Mouse (Mus musculus): ENCODE data around the gene 4933417A18Rik.
"Not testable (repeated sequence)": the region's sequence is repeated elsewhere in the genome, so short reads cannot be mapped to it uniquely, and the experiment has no call there.

Gene 4933417A18Rik

DNA sequence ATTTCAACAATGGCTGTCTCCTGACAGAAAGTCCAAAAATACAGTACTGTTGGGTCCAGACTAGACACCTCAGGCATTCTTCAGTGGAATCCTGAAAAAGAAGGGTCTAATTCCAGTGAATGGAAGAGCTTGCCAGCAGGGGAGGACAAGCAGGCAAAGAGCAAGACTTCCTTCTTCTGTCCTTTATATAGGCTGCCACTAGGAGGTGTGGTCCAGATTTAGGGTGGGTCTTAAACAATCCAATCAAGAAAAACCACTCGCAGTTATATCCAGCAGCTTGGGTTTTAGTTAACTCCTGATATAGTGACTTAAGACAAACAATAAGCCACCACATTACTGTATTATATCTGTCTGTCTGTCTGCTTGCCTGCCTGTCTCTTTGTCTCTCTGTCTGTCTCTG is 49.6 kb downstream of the 4933417A18Rik start:
- no peak for DNase-seq (ENCODE audit: low spot score)

DNA sequence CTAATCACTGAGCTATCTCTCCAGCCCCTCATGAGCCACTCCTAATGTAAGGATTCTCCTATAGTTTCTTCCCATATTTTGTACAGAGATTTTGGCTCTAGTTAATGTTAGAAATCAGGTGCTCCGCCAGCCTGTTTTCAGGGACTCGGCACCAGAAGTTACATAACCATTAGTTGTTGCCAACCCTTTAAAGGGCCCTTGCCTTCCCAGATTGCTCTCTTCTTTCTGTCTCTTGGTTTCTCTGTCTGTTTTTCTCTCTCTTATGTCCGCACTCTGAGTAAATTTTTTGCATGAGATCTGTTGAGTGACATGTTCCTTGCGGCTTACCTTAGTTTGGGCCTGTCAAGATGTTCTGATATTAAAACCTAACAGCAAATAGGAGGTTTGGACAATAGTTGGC is 51.9 kb downstream of the 4933417A18Rik start:
- DNase-seq (ENCODE audit: low spot score): no peak

DNA sequence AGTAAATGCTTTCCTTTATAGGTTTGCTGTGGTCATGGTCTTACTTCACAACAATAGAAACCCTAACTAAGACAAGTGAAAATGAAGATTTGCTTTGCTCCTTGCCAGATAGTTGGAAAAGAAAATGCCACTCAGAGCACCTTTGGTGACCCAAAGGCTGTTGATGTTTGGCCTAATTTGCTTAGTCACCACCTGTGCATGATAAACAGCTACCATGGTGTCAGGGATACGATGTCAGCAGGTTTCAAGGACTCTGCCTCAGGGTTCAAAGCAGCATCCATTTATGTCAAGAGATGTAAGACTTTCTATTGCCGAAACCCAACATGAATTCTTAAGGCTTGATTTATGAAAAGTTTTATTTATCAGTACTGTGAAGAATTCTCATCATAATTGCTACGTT is 53.2 kb downstream of the 4933417A18Rik start:
- DNase-seq (ENCODE audit: low spot score): no peak

DNA sequence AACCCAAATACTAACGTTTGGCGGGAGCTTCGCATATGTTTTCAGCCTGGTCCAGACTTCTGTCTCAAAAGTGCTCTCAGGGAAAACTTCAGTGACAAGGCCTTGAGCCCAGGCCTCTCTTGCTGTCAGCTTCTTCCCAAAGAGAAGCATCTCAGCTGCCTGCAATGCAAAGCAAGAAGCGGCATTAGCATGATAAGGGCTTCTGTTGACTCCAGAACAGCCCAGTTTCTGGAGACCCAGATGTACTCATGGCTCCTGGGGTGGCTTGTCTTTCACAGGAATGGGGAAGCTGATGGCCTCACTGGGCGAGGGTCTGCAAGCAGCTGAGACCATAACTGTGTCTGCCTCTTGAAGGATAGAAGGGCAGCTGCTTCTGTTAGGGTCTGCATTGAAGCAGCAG is 54.4 kb downstream of the 4933417A18Rik start:
- not testable (repeated sequence) for DNase-seq (ENCODE audit: low spot score)

DNA sequence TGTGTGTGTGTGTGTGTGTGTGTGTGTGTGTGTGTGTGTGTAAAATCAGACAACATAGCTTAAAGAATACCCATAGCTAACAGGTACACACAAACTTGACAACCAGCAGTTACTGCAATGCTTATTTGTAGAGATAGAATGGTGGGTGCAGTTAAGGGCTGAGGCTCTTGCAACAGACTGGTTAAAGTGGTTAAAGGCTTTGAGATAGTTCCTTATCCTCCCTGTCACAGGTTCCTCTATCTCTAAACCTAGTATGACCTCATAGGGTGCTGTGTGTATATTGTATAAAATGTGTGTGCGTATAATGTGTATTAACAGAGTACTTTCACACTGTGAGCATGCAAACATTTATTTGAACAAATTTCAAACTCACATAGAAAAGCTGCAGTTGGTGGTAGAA is 59.3 kb downstream of the 4933417A18Rik start:
- not testable (repeated sequence) for DNase-seq (ENCODE audit: low spot score)

DNA sequence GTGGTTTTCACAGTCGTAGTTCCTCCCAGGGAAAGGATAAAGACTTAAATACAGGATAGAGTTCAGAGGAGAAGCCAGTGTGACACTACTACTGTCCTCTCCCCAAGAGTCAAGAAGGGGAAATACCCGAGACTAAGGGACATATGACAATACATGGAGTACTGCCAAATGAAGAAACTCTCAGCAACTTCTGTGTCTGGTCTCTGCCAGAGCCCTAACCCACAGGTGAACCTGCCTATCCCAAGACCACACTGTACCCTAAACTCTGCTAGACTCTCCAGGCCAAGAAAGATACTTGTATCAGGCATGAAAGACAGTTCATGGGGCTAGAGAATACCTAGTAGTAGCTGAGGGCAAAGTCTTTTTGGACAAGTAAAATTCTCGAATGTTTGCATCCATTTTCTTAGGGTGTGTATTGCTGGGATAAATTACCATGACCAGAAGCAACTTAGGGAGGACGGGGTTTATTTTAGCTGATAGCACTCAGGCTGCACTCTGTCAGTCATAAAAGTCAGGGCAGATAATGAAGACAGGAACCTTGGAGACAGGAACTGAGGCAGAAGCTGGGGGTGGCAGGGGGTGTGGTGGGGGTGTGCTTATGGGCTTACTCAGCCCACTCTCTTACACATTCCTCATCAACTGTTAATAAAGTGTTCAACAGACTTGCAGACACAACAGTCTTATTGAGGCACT is 67.5 kb downstream of the 4933417A18Rik start:
- DNase-seq (ENCODE audit: low spot score): no peak

DNA sequence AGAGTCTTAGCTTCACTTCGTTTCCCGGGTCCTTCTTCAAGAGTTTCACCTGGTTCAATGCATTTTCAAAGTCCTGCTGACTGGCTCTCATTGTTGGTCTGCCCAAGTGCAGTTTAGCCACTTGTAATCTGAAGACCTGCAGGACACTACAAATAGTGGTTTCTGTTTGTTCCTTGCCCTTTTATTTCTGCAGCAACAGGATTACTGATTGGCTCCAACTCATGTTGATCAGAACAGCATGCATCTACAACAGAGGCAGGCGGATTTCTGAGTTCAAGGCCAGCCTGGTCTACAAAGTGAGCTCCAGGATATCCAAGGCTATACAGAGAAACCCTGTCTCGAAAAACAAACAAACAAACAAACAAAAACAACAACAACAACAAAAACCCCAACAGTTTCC is 68.9 kb downstream of the 4933417A18Rik start:
- DNase-seq (ENCODE audit: low spot score): no peak

DNA sequence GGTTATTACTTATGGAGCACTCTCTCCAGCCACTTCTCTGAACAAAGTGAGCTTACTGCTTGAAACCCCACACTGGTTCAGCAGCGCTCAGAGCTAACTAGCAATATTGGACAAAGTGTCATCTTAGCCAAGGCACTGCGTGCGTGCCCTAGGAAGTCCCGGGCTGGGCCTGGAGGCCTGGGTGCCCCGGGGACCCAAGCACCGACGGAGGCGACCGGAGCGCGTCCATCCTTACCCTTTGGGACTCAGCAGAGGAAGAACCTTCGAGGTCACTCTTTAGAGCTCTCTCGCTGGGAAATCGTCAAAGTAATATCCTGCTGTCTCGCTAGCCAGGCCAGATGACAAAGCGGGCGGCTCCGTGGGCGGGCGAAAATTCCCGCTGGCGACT is 69.4 kb downstream of the 4933417A18Rik start:
- no peak for DNase-seq (ENCODE audit: low spot score)

DNA sequence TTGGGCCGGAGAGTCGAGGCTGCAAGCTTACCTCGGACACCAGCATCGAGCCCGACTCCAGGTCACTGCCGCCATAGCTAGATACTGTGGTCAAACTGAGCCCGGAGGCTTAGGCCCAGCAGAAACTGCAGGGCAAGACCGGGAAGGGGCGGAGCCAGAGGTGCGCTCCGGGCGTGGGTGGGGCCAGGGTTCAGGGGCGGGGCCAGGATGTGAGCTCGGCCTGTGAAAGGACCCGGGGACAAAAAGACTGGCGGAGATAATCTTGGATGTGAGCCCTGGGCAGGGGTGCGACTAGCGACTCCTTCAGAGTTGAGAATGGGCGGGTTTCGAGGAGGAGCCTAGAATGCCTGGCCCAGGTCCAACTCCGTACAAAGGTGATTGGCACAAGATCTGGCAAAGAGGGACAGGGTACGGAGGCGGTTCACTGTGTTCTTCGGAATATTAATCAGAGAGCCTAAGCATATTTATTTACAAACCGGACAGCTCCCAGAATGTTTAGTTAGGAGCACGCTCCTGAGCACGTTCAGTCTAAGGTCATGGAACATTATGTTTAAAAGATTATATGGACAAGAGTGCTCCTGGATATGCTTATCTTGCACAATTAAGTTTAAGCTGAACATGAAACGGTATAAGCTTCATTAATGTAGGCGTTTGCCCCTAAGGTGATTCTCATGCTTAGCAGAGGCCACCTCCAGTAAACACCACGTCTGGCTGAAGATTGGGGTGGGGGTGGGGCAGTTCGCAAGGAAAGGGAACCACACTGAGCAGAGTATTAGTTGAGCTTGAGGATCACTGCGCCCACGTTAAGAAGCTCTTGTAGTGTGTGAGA is 70.0 kb downstream of the 4933417A18Rik start:
- DNase-seq (ENCODE audit: low spot score): peak; percentile 99

DNA sequence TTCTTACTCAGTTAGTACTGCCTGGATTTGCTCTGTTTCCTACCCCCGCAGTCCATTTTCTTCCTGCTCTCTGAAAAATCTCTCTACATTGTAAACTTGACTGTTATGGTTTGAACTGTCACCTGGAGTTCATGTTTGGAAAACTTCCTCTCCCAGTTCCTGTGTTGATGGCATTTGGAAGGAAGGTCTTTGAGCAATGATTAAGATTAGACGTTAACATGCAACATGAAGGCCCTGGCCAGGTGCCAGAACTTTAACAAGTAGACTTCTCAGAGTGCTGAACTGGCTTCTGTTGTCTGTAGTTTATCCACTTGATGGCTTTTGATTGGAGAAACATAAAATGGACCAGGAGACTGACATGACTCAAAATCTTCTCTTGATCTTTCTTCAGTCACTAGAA is 71.7 kb downstream of the 4933417A18Rik start:
- DNase-seq (ENCODE audit: low spot score): peak; percentile 51
